Mouse (Mus musculus) forebrain, embryonic 11.5 days (tissue): ENCODE results near the gene 1110008P14Rik. TPM values are rescaled to one million over a fixed set of nuclear protein-coding genes. Genes with fewer than 3 reads are reported as not detected.
A peak's percentile ranks its signal among the peaks of the same experiment; 100 is the strongest.

Experiments used
- ATAC-seq: fragments of 200-750 bp; cut with Nextera tagmentation; replicated peaks from 2 replicates; pipeline ENCODE4 v1.8.0; 2017; ENCODE audit warnings: moderate TSS enrichment; ENCODE audit not compliant: low FRiP score
- DNase-seq: peaks from one replicate; pipeline ENCODE4 v3.0.0-alpha.2; 2017; ENCODE audit warnings: low spot score
- H3K27ac ChIP-seq: fragments of 300-500 bp; sonication (generic); 2 replicates; pipeline ENCODE4 v1.5.1; 2014; ENCODE audit warnings: low read depth, low read length
- H3K27me3 ChIP-seq: fragments of 300-500 bp; sonication (generic); 2 replicates; pipeline ENCODE4 v1.6.1; 2014; ENCODE audit warnings: mild to moderate bottlenecking, low read length, mixed read lengths; ENCODE audit not compliant: control insufficient read depth, insufficient read depth
- H3K36me3 ChIP-seq: fragments of 300-500 bp; sonication (generic); 2 replicates; pipeline ENCODE4 v1.6.1; 2014; ENCODE audit warnings: mild to moderate bottlenecking, low read length, moderate library complexity, mixed read lengths; ENCODE audit not compliant: control insufficient read depth, insufficient read depth
- H3K4me1 ChIP-seq: fragments of 300-500 bp; sonication (generic); replicated peaks from 2 replicates; pipeline ENCODE4 v1.6.1; 2014; ENCODE audit warnings: low read length, mixed read lengths; ENCODE audit not compliant: control insufficient read depth, insufficient read depth
- H3K4me2 ChIP-seq: fragments of 300-500 bp; sonication (generic); 2 replicates; pipeline ENCODE4 v1.6.1; 2014; ENCODE audit warnings: low read depth, mild to moderate bottlenecking, low read length, moderate library complexity, mixed read lengths; ENCODE audit not compliant: severe bottlenecking
- H3K4me3 ChIP-seq: fragments of 300-500 bp; sonication (generic); 2 replicates; pipeline ENCODE4 v1.5.1; 2014; ENCODE audit warnings: low read depth, low read length
- H3K9ac ChIP-seq: fragments of 300-500 bp; sonication (generic); 2 replicates; pipeline ENCODE4 v1.6.1; 2014; ENCODE audit warnings: low read length
- H3K9me3 ChIP-seq: fragments of 300-500 bp; sonication (generic); 2 replicates; pipeline ENCODE4 v1.6.1; 2016; ENCODE audit warnings: low read length, mixed read lengths; ENCODE audit not compliant: control insufficient read depth
- WGBS: fragments of 180-500 bp; shearing (Covaris S2); extraction: QIAGEN DNeasy Blood & Tissue Kit; methylation state at CpG from one replicate; pipeline ENCODE4 v1.1.7; 2014; 5-methylcytosine and 5-hydroxymethylcytosine counted together
- polyA plus RNA-seq: library from polyadenylated mRNA; unstranded; fragments of >200 nt; fragmentation: Nextera tagmentation; extraction: Ambion mirVana; gene quantifications from 2 replicates; pipeline ENCODE4 v1.2.1, GENCODE M21; 2014

1110008P14Rik gene
- polyA plus RNA-seq, 1 experiment from 2014 or later = 37.7 TPM

- peak overlapping the region; percentile 83 for H3K4me2 ChIP-seq
- WGBS = 1% methylated on average over 58 of the region's 59 CpGs
- ATAC-seq = peak; percentile 94
- peak overlapping the region; percentile 75 for H3K27ac ChIP-seq
- H3K9me3 ChIP-seq = no peaks in the 10 kb centered on the region
- H3K4me1 ChIP-seq = peaks cover 3% of the 10 kb centered on the region; the same call in 1 of the 2 replicates
- peak; percentile 91 for DNase-seq
- H3K27me3 ChIP-seq = no peaks in the 10 kb centered on the region
- peak overlapping the region; percentile 80 for H3K4me3 ChIP-seq
- no peaks in the 10 kb centered on the region; the same call in 1 of the 2 replicates for H3K36me3 ChIP-seq
- peak overlapping the region; percentile 76 for H3K9ac ChIP-seq
Observed at GRCm38 (mm10) chr2:32395946-32396621, 14.3 kb upstream of the 1110008P14Rik start.

- Histone ChIP-seq H3K27ac (peak within 1 kb of the TSS; percentile 75), H3K9me3 (no peaks in the 10 kb centered on the region), H3K9ac (peak within 1 kb of the TSS; percentile 76), H3K4me2 (peak within 1 kb of the TSS; percentile 83), H3K36me3 (no peaks in the 10 kb centered on the region; the same call in 1 of the 2 replicates), H3K4me3 (peak within 1 kb of the TSS; percentile 80), H3K4me1 (peaks cover 3% of the 10 kb centered on the region; the same call in 1 of the 2 replicates), H3K27me3 (no peaks in the 10 kb centered on the region)
- DNase-seq = peak; percentile 90
- ATAC-seq = peak; percentile 86
- under 1% methylated on average over 31 of the region's 31 CpGs for WGBS
Observed at GRCm38 (mm10) chr2:32395484-32395945, 13.8 kb upstream of the 1110008P14Rik start, which contains the start of gene Ptges2. Gene Ptges2 (plus strand): TSS chr2:32395896.

- Histone ChIP-seq H3K9ac (peak overlapping the region; percentile 76), H3K9me3 (no peaks in the 10 kb centered on the region), H3K4me2 (peak overlapping the region; percentile 83), H3K27me3 (no peaks in the 10 kb centered on the region), H3K27ac (peak overlapping the region; percentile 75; the same call in 1 of the 2 replicates), H3K4me3 (peak overlapping the region; percentile 80), H3K4me1 (peaks cover 3% of the 10 kb centered on the region; the same call in 1 of the 2 replicates), H3K36me3 (no peaks in the 10 kb centered on the region; the same call in 1 of the 2 replicates)
- 7% methylated on average over 8 of the region's 8 CpGs for WGBS
- ATAC-seq (0 out of 2 replicates have a peak, but pooled peaks have one; percentile 6), DNase-seq (peak; percentile 65)
Observed at GRCm38 (mm10) chr2:32394973-32395372, 13.2 kb upstream of the 1110008P14Rik start.

GRCm38 (mm10) chr2:32392063-32392462 lies 10.3 kb upstream of the 1110008P14Rik start:
- Histone ChIP-seq H3K4me1 (peaks cover 3% of the 10 kb centered on the region; the same call in 1 of the 2 replicates), H3K9me3 (no peaks in the 10 kb centered on the region), H3K4me2 (no peak overlapping the region), H3K27ac (no peak overlapping the region), H3K9ac (no peak overlapping the region), H3K27me3 (no peaks in the 10 kb centered on the region), H3K4me3 (no peak overlapping the region), H3K36me3 (no peaks in the 10 kb centered on the region)
- WGBS = 89% methylated on average over 5 of the region's 5 CpGs
- no peak for ATAC-seq
- DNase-seq = no peak

- 69% methylated on average over 8 of the region's 8 CpGs for WGBS
- no peak for ATAC-seq
- H3K9me3 ChIP-seq = no peaks in the 10 kb centered on the region
- no peaks in the 10 kb centered on the region for H3K36me3 ChIP-seq
- no peaks in the 10 kb centered on the region for H3K4me1 ChIP-seq
- no peak overlapping the region for H3K27ac ChIP-seq
- no peak overlapping the region for H3K4me2 ChIP-seq
- no peak overlapping the region for H3K9ac ChIP-seq
- DNase-seq = no peak
- no peak overlapping the region for H3K4me3 ChIP-seq
- H3K27me3 ChIP-seq = no peaks in the 10 kb centered on the region
Observed at GRCm38 (mm10) chr2:32390871-32391270, 9.1 kb upstream of the 1110008P14Rik start.

- ATAC-seq (no peak), DNase-seq (no peak)
- Histone ChIP-seq H3K27me3 (no peaks in the 10 kb centered on the region), H3K9ac (no peak overlapping the region), H3K9me3 (no peaks in the 10 kb centered on the region), H3K36me3 (no peaks in the 10 kb centered on the region), H3K4me1 (no peaks in the 10 kb centered on the region), H3K4me3 (no peak overlapping the region), H3K27ac (no peak overlapping the region), H3K4me2 (no peak overlapping the region)
- WGBS = 66% methylated on average over 2 of the region's 2 CpGs
Observed at GRCm38 (mm10) chr2:32389157-32389556, 7.4 kb upstream of the 1110008P14Rik start.

GRCm38 (mm10) chr2:32387706-32388490 lies 6.2 kb upstream of the 1110008P14Rik start, which contains the start of gene Lcn2:
Gene Lcn2 (minus strand): TSS chr2:32388252.
- Histone ChIP-seq H3K27me3 (no peaks in the 10 kb centered on the region), H3K4me2 (no peak within 1 kb of the TSS), H3K36me3 (no peaks in the 10 kb centered on the region), H3K27ac (no peak within 1 kb of the TSS), H3K9me3 (no peaks in the 10 kb centered on the region), H3K4me1 (no peaks in the 10 kb centered on the region), H3K9ac (no peak within 1 kb of the TSS; the same call in 1 of the 2 replicates), H3K4me3 (no peak within 1 kb of the TSS)
- no peak for ATAC-seq
- DNase-seq = no peak
- WGBS = 61% methylated on average over 5 of the region's 5 CpGs

- Histone ChIP-seq H3K4me1 (peaks cover 6% of the 10 kb centered on the region), H3K4me3 (no peak overlapping the region), H3K27me3 (no peaks in the 10 kb centered on the region), H3K9me3 (no peaks in the 10 kb centered on the region), H3K9ac (no peak overlapping the region), H3K36me3 (peaks cover 3% of the 10 kb centered on the region; the same call in 1 of the 2 replicates), H3K27ac (no peak overlapping the region), H3K4me2 (no peak overlapping the region)
- DNase-seq = no peak
- no peak for ATAC-seq
- WGBS = 86% methylated on average over 2 of the region's 2 CpGs
Observed at GRCm38 (mm10) chr2:32382689-32383088, 951 bp upstream of the 1110008P14Rik start.
